Mouse (Mus musculus) bone marrow, adult 2 months (tissue): Measurements from ENCODE around the gene Zfand3.

Source experiments
- CTCF ChIP-seq: fragments of 200-500 bp; IDR thresholded peaks from 2 replicates; pipeline ENCODE4 v1.5.1; 2011; ENCODE audit warnings: low read length, control low read depth; ENCODE audit not compliant: control insufficient read depth, insufficient read depth
- POLR2A ChIP-seq: fragments of 200-500 bp; IDR thresholded peaks from 2 replicates; pipeline ENCODE4 v1.6.1; 2011; ENCODE audit warnings: low read depth, mild to moderate bottlenecking, control low read depth, low read length, borderline replicate concordance; ENCODE audit not compliant: control insufficient read depth

GRCm38 (mm10) chr17:30069776-30070175 lies 65.2 kb downstream of the Zfand3 start:
- TF ChIP-seq CTCF = no peak
- no peak for TF ChIP-seq POLR2A
